Mouse (Mus musculus) cerebellum, adult 2 months (tissue): ENCODE results near the gene Gucd1.

Experiments
- CTCF ChIP-seq: fragments of 200-500 bp; IDR thresholded peaks from 2 replicates; pipeline ENCODE4 v1.5.1; 2011; ENCODE audit warnings: low read depth, mild to moderate bottlenecking, control low read depth, low read length, moderate library complexity, borderline replicate concordance; ENCODE audit not compliant: insufficient read depth
- POLR2A ChIP-seq: fragments of 200-500 bp; IDR thresholded peaks from 2 replicates; pipeline ENCODE4 v1.6.1; 2011; ENCODE audit warnings: low read length, control low read depth, borderline replicate concordance; ENCODE audit not compliant: insufficient read depth

DNA sequence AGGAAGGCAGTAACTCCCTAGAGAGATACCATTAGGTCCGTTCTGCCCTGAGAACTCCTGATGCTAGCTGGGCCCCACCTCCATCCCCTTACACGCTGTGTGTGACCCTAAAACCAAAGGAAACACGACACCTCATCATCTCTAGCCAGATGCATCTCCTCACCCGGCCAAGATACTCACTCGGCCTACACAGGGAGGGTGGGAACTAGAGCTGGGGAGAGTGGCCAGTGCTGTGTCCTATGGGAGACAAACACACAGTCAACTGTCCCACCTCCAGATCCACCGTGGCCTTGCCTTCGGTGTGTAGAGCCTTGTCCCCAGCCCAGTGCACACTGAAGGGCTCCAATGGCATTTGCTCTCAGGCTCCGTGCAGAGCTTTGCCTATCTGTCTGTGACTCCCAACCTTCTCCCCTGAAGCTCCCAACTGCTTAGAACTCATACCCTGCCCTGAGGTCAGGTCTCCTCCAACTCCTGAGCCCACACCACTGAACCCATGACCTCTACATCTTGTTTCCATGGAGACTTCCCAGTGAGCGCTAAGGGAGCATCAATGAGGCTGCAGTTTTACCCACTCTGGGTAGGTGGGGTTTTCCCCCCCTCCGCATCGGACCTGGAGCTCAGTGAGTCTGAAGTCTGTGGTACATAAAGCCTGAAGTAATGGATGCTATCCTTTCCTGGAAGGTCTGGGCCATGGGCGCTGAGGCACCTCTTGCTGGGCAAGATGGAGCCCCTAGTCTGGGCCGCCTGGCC, 35.1 kb upstream of the Gucd1 start:
- TF ChIP-seq POLR2A, result no peak
- no peak for TF ChIP-seq CTCF
